Mouse (Mus musculus) mature B cell (primary cell): ENCODE results near the gene Ndufb5.

Experiments
- in situ Hi-C: fragments of 300-500 bp; cut with MboI; formaldehyde crosslinking; loops from 2 replicates; pipeline ENCODE4 v1.14.3; 2019

Gene Ndufb5

DNA sequence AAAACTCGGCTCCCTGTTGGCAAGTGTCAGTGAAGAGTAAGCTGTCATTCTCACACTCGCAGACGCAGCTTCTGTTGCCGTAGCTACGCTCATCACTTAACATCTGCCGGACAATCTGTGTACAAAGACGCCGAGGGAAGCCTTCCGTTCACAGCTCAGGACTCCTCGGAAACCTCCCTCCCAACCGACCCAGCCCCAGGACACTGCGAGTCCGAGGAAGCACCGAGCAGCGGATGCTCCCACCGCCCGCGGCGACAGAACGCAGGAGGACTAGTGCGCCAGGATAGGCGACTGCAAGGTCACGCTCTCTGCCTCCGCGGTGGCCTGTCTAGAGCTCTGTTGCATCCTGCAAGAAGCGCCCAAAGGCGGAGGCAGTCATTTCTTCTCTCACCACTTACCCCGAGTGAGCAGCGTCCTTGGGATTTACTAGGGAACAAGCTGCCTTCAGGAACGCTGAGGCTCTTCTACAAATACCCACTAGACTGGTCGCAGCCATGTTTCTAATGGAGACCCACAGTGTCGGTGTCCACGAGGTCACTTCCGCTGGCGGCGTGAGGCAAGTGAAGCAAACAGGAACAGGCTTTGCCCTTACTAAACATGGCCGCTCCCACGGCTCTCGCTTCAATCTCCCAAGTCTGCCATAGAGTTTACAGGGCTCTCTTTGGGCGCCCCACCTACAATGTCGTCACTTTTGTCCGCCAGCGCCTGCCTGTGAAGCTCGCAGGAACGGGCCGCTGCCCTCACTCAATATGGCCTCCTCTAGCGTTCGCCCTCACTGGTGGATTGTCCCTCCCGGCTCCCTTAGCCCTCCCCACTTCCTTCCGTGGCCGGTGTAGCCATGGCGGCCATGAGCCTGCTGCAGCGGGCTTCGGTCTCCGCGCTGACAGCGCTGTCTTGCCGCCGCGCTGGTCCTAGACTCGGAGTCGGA is at the start of gene Ndufb5:
Gene Ndufb5 (plus strand): TSS at position 747 of the 928 bp plus-strand sequence.
- in situ Hi-C loops: loop anchor here (25.0 kb wide), 2 partner anchors 1351 to 1949 kb away; partner anchors contain the start of genes Dnajc19 and Sec62

DNA sequence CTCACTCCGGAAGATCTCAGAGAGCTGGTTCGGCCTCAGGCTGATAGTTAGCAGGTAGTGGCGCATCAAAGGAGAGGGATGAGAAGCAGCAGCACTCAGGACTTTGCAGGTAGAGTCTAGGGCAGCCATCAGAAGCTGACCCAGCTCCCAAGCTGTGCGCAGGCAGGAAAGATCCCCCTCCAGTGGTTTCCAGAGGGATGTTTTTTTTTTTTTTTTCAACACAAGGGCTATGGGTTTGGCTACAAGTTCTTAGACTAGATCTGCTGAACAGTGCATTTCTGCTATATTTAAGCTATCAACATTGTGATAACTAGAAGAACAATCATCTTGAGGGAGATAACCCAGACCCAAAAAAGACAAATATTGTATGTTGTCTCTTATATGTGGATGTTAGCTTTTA is 49.6 kb upstream of the Ndufb5 start:
- in situ Hi-C loops: loop anchor here (25.0 kb wide), 1 partner anchor 350 kb away; no protein-coding TSS in a partner anchor

DNA sequence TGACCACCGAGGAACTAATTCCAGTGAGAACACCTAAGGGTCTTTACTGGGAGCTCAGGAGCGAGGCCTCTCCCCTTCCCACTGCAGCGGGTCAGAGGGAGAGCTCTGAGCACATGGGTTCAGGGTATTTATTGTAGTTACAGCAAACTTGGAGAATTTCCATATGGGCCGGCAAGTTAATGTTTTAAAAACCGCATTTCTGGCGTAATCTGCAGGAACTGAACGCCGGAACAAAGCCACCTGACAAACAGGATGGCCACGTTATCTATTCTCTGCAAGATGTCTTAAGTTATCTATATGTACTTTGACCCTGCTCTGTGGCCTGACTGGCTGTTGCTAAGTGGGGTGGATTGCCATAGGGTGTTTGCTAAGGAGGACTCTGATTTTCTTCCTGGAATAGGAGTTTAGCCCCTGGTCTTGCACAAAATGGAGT is 47.2 kb upstream of the Ndufb5 start:
- in situ Hi-C loops: loop anchor here (25.0 kb wide), 1 partner anchor 352 kb away; no protein-coding TSS in a partner anchor

DNA sequence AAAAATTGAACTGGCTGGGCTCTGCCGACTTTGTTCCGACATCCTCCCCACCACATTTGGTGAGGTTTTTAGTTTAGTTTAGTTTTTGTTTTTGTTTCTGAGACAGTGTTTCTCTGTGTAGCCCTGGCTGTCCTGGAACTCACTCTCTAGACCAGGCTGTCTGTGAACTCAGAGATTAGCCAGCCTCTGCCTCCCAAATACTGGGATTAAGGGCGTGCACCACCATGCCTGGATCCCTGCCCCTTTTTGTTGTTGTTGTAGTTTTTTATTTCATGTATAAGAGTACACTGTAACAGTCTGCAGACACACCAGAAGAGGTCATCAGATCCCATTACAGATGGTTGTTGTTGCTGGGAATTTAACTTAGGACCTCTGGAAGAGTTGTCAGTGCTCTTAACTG is 46.8 kb upstream of the Ndufb5 start:
- in situ Hi-C loops: loop anchor here (25.0 kb wide), 1 partner anchor 353 kb away; no protein-coding TSS in a partner anchor

DNA sequence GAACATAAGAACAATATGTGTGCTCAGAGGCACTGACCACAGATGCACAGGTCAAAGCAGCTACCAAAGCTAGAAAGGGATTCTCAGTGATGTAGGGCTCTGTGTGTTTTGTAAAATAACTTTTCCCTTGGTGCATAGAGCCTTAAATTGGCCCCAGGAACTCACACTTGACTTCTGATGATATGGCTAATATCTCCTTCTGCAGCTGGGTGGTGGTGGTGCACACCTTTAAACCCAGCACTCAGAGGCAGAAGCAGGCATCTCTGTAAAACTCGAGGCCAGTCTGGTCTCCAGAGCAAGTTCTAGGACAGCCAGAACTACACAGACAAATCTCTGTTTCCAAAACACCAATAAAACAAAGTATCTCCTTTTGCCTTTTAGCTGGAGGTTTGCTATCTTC is 45.9 kb upstream of the Ndufb5 start:
- in situ Hi-C loops: loop anchor here (25.0 kb wide), 1 partner anchor 354 kb away; no protein-coding TSS in a partner anchor

DNA sequence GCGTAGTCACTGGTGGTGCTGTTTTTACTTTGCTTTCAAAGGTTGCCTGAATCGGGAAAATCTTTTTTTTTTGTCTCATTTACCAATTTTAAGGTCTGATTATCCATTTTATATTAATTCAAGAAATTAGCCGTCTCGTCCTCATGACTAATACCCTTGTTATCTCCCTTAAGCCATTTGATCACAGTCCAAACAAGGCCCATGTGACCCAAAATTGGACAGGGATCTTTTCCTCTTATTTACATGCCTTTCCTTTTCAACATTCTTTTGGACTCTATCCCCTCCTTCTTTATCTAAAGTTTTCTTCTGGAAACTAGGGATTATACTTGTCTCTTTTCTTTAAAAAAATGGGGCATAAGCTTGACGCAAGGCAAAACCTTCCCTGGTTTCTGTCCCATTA is 44.9 kb upstream of the Ndufb5 start:
- in situ Hi-C loops: loop anchor here (25.0 kb wide), 1 partner anchor 355 kb away; no protein-coding TSS in a partner anchor

DNA sequence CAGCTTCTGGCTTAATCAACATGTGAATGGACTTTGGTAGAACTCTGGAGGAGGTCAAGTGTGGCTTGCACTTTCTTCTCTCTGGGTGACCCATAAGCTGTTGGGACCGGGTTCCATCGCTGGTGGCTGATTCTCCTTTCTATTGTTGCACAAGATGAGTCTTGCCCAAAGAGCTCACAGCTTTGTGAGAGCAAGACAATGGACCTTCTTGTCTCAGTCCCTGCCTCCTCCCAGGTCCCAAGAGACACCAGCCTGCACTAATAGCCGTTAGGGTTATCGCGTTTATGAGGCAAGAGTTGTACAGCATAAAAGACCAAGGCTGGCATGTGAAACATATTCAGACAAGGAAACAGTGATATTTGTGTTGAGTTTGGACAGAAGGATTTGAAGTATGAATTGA is 42.6 kb upstream of the Ndufb5 start:
- in situ Hi-C loops: loop anchor here (25.0 kb wide), 1 partner anchor 357 kb away; no protein-coding TSS in a partner anchor

DNA sequence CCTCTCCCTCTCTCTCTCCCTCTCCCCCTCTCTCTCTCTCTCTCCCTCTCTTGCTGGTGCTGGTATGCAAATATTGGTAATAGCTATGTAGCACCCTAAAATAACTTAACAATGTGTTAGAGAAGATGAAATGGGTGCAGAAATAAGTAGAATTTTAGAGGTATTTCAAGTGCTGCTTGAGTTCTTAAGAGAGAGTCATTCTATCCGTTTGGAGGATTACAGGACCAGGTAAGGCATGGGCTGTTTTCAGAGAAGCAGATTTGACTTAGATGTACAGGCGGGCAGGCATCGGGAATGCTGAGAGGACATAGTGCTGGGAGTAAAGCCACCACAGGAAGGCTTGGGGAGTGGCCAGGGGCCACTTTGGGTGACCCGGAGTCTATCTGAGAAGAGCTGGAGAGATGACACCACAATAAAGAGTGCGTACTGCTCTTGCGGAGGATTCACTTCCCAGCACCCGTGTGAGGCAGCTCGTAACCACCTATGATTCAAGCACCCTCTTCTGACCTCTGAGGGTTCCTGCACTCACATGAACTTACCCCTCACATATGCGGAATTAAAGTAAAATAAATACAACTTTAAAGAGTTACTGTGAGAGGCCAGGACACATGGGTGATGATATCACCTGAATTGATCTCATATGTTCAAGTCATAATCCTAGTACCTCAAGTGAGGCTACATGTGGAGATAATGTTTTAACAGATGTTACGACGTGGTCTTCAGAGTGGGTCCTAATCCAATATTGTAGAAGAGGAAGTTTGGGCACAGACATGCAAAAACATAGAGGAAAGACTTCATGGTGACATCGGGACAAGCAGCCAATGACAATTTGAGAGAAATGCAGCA is 41.8 kb upstream of the Ndufb5 start:
- in situ Hi-C loops: loop anchor here (25.0 kb wide), 1 partner anchor 358 kb away; no protein-coding TSS in a partner anchor

DNA sequence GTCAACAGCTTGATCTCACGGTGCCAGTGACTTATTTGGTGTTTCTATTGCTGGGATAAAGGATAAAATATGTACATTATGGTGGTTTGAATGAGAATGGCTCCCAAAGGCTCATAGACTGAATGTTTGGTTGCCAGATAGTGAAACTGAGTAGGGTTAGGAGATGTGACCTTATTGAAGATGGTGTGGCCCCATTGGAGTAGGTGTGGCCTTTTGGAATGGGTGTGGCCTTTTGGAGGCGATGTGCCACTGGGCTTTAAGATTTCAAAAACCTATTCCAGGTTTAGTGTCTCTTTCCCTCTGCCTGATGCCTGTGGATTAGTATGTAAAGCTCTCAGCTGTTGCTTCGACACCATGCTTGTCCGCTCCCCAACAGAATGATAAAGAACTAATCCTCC is 41.2 kb upstream of the Ndufb5 start:
- in situ Hi-C loops: loop anchor here (25.0 kb wide), 1 partner anchor 358 kb away; no protein-coding TSS in a partner anchor

DNA sequence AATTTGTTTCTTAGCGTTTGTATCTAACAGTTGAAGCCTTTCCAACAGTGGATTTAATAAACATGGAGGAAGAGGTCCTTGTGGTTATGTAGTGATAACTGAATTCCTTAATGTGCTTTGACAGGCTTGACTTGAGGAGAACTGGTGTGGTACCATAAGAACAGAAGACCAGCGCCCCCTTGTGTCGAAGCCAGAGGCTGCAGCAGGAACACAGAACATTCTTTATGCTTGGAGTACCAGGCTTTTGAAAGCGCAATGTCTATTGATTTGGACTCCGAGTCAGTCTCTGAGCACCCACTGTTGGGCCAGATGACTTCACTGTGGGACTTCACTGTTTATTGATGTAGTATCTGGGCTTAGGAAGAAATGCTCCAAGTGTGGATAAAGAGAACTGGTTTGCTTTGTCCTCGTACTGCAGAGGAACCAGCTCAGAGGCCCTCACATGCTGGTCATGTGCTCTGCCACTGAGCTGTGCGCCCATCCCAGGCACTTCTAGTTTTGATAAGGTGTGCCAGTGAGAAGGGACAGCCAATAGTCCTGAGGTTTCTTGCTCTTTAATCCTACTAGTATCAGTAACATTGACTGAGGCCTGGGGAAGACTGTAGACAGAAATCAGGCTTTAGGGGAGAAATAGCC is 38.4 kb upstream of the Ndufb5 start:
- in situ Hi-C loops: loop anchor here (25.0 kb wide), 1 partner anchor 361 kb away; no protein-coding TSS in a partner anchor

DNA sequence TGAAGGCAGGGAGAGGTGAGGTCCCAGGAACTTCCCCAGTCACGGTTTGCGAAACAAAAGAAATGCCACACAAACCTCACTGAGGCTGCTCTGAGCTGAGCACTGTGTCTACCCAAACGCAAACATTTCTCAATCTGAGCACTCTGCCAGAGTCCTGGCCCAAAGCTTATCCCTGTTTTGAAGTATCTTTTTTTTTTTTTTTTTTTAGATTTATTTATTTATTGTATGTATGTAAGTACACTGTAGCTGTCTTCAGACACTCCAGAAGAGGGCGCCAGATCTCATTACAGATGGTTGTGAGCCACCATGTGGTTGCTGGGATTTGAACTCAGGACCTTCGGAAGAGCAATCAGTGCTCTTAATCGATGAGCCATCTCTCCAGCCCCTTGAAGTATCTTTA is 32.8 kb upstream of the Ndufb5 start:
- in situ Hi-C loops: loop anchor here (25.0 kb wide), 1 partner anchor 192 kb away; the partner anchor contains the start of gene Zfp639

DNA sequence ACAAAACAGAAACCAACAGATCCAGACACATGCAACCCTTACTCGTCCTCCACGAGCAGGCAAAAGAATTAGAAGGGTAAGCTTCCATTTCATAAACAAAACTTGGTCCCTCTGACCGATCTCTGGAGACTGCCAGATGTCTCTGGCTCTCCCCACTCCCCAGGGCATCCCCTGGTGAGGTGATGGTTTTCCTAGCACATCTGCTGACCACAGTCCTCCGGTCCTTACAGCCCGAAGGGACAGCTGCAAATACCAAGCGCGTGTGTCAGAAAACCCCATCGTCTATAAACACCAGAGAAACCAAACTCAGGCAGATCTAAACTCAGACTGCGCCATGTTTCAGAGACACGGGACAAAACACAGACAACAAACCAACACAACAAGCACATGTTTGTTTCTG is 32.2 kb upstream of the Ndufb5 start:
- in situ Hi-C loops: loop anchor here (25.0 kb wide), 1 partner anchor 192 kb away; the partner anchor contains the start of gene Zfp639

DNA sequence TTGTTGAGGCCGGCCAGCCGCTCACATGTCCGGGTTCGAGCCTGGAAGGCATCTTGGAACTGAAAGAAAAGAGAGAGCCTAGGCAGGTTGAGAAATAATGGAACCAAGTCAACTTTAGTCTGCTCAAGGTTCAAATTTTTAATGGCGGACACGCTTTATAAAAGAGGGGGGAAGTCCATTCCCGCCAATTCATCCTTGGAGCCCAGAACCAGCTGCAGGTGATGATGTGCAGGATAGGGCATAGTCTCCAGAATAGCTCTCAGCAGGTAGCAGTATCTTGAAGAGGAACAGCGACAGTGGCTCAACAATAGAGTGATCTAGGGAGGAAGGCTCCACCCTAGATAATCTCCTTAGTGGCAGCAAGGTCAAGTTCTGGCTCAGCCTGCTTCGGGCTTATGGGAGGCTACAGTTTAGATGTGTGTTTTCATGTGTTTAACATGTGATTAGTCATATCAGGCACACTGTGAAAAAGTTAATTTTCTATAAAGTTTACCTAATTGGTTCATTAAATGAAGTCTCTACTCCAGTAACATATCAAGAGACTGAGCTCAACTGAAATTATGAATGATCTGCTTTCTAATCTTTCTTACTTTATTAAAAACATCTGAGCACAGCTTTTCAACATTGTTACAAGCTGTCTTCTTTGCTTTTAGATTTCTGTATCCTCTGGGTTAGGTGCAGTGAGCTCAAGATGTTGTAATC is 31.0 kb upstream of the Ndufb5 start, which contains the start of gene Actl6a:
Gene Actl6a (plus strand): TSS at position 652 of the 702 bp plus-strand sequence.
- in situ Hi-C loops: loop anchor here (25.0 kb wide), 1 partner anchor 193 kb away; the partner anchor contains the start of gene Zfp639

DNA sequence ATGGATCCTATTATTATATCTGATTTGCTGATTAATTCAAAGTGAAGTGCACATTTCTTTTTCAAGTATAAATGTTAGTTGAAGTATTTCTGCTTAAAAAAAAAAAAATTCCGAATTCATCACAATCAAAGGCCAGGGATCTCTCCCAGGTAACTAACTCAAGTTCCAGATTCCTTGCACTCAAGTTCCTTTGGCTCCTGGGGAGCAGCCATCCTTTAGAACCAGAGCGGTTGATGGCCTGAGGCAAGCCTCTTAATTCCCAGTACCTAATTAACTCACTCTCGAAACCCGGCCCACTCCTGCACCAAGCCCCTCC is 28.8 kb upstream of the Ndufb5 start:
- in situ Hi-C loops: loop anchor here (25.0 kb wide), 1 partner anchor 196 kb away; the partner anchor contains the start of gene Zfp639

DNA sequence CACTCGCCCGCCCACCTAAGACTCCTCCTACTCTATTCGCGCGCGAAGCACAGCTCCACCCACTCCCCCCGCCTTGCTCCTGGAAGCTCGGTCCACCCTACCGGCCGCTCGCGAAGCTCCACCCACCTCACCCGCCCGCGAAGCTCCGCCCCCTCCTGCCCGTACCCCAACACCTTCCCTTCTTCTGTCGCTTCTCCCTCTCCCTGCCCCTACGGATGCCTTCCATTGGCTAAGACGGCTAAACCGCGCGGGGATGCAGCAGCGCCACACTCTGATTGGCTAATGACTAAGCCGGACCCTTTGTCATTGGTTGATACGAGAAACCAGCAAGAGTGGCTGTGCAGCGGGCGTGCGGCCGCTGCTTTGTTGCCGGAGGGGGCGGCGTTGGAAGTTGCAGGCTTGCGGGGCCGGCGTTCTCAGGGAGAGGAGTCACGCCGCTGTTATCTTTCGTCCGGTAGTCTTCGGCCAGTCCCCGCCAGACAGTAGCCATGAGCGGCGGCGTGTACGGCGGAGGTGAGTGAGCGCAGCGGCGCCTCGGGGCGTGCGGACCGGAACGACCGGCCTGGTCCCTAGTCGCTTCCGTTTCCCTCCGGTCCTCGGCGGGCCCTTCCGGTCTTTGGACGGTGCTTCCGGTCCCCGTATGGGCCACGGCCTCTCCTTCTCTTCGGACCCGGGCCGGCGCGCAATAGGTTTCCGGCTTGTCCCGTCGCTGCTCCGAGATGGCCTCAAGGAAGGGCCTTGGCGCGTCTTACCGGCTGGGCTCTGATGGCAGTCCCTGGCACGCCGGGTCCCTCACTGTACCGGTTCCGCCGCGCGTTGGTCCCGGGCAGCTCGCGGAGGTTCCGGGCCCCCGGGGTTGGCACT is 28.2 kb upstream of the Ndufb5 start:
- in situ Hi-C loops: loop anchor here (25.0 kb wide), 1 partner anchor 196 kb away; the partner anchor contains the start of gene Zfp639

DNA sequence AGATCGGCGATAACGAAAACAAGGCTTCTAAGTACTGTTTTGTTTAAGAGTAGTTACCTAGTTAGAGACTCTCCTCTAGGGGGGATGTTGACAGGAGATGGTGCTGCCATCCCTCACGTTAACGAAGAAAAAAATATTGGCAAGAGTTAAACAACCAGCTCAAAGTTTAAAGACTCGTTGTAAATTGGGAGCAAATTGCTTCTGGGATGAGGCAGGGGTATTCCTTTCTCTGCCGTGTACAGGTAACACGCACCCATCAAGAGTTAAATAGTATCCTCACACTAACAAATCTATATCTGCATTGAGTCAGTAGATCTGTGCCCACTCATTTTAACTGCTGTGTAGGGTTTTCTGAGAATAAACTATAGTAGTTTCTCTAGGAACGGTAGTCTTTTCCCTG is 27.4 kb upstream of the Ndufb5 start:
- in situ Hi-C loops: loop anchor here (25.0 kb wide), 1 partner anchor 197 kb away; the partner anchor contains the start of gene Zfp639

DNA sequence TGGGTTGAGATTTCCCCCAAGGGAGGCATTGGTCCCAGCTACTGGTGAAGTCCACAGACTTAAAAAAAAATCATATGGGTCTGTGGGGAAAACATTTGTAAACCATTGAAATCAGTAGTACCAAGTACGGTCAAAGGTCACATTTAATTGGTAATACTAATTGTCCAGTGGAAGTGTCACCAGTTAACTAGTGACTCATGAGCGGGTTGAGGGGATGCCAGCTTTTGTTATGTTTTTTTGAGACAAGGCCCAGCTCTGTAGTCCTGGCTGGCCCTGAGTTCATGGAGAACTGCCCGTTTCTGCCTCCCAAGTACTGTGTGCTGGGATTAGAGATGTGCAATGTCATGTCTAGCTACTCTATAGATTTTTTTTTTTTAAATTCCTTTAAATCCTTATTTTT is 23.1 kb upstream of the Ndufb5 start:
- in situ Hi-C loops: loop anchor here (25.0 kb wide), 1 partner anchor 201 kb away; the partner anchor contains the start of gene Zfp639

DNA sequence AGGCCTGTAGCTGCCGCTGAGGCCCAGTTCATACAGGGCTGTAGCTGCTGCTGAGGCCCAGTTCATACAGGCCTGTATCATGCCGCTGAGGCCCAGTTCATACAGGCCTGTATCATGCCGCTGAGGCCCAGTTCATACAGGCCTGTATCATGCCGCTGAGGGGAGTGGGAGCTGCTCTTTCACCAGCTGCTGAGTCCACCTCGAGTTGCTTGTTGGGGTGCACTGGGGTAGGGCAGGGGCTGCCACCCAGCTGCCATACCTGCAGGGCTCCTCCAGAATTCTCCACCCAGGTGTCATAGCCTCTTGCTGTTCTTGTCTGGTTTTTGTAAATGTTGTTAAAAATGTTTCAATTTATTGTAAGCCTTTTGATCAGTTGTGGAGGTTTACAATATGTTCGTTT is 19.4 kb upstream of the Ndufb5 start:
- in situ Hi-C loops: loop anchor here (25.0 kb wide), 1 partner anchor 205 kb away; the partner anchor contains the start of gene Zfp639

DNA sequence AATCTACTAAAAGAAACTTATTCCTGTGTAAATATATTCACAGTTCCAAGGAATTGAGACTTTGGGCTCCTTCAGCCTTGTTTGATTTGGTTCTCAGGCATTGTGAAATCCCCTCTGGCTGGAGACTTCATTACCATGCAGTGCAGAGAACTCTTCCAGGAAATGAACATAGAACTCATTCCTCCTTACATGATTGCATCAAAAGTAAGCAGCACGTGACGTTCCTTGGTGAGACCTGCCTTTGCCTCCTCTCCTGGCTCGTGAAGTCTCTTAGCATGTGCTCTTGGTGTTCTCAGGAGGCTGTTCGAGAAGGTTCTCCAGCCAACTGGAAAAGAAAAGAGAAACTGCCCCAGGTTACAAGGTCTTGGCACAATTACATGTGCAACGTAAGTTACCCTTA is 18.5 kb upstream of the Ndufb5 start:
- in situ Hi-C loops: loop anchor here (25.0 kb wide), 1 partner anchor 206 kb away; the partner anchor contains the start of gene Zfp639
